Mouse (Mus musculus) macrophage (primary cell): ENCODE measurements around the gene Akr1c18. TPM values are rescaled to one million over a fixed set of nuclear protein-coding genes. Genes with fewer than 3 reads are reported as not detected.
"Not testable (repeated sequence)": the region's sequence is repeated elsewhere in the genome, so short reads cannot be mapped to it uniquely, and the experiment has no call there.

Experiments used
- H3K27ac ChIP-seq: fragments of 350-480 bp; formaldehyde crosslinking; 2 replicates; pipeline ENCODE4 v1.9.0; 2021
- H3K36me3 ChIP-seq: fragments of 350-480 bp; formaldehyde crosslinking; 2 replicates; pipeline ENCODE4 v1.9.0; 2021; ENCODE audit errors: inconsistent target
- H3K4me3 ChIP-seq: fragments of 350-480 bp; formaldehyde crosslinking; 2 replicates; pipeline ENCODE4 v1.9.0; 2021; ENCODE audit errors: inconsistent target
- H3K79me2 ChIP-seq: fragments of 350-480 bp; formaldehyde crosslinking; 2 replicates; pipeline ENCODE4 v1.9.0; 2021; ENCODE audit errors: inconsistent target
- WGBS: methylation state at CpG from one replicate; pipeline ENCODE4 v1.1.7; 2026; ENCODE audit warnings: inconsistent platforms; ENCODE audit not compliant: missing documents; 5-methylcytosine and 5-hydroxymethylcytosine counted together
- polyA plus RNA-seq: library from polyadenylated mRNA; stranded (reverse); fragments of 250-400 nt; gene quantifications from 3 replicates; pipeline ENCODE4 v1.2.4, GENCODE M21; 2018; ENCODE audit warnings: inconsistent platforms
- total RNA-seq, 78 experiments: library from RNA; depleted of rRNA; stranded (reverse); fragments of 250-400 nt; gene quantifications; 1 replicate in 9 of 78; 2 replicates in 24 of 78; 3 replicates in 43 of 78; 4 replicates in 2 of 78; pipeline ENCODE4 v1.2.4; 2018; ENCODE audit warnings: inconsistent platforms in 56 of 78

Akr1c18 gene
- 1 to 10 TPM in 1 of 26 experiments, not detected in 25; 1.1 TPM for total RNA-seq (2018; cell fraction: chromatin; rRNA removed)
- under 1 TPM in 2 of 26 experiments, not detected in 24; 0.15 to 0.19 TPM for total RNA-seq (2018; cell fraction: cytosol; rRNA removed)
- total RNA-seq (2018; cell fraction: nucleus; rRNA removed) = not detected
- polyA plus RNA-seq = not detected in 3 replicates

DNA sequence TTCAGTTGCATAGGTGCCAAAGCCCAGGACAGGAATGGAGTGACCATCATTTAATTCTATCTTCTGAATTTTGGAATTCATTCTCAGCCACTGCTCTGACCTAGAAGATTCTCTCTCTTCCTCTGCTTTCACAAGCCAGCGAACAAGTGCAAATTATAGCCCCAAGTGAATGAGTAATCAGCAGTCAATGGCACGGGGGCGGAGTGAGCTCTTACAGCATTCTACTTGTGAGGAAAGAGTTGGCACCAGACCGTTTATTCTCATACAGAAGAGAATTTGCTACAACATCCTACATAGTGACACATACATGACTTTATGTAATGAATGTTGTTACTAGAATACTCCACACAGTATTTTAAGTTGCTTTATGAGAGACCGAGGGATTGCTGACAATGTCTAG lies at the start of gene Akr1c18:
Gene Akr1c18 (minus strand): TSS at position 137 of the 400 bp plus-strand sequence.
- Histone ChIP-seq H3K79me2 (no peaks in the 10 kb centered on the region), H3K36me3 (no peaks in the 10 kb centered on the region), H3K4me3 (no peak within 1 kb of the TSS), H3K27ac (no peak within 1 kb of the TSS)
- WGBS = 58% methylated on average over 5 of the region's 5 CpGs

- Histone ChIP-seq H3K27ac (no peak overlapping the region), H3K79me2 (no peaks in the 10 kb centered on the region), H3K4me3 (no peak overlapping the region), H3K36me3 (peaks cover 5% of the 10 kb centered on the region)
- 100% methylated on average over 3 of the region's 3 CpGs for WGBS
These were observed 42.1 kb upstream of the Akr1c18 start for GRCm38 (mm10) chr13:4192511-4192910.

- 0% methylated on average over 2 of the region's 3 CpGs for WGBS
- Histone ChIP-seq H3K27ac (0 out of 2 replicates have a peak within 1 kb of the TSS, but pooled peaks have one; percentile 24), H3K4me3 (peak within 1 kb of the TSS; percentile 56), H3K79me2 (no peaks in the 10 kb centered on the region), H3K36me3 (no peaks in the 10 kb centered on the region)
These were observed 40.5 kb upstream of the Akr1c18 start, which contains the start of gene Akr1c13 for GRCm38 (mm10) chr13:4190904-4191303. Gene Akr1c13, plus strand, starts transcription at chr13:4191150.

GRCm38 (mm10) chr13:4188174-4188573 lies 37.7 kb upstream of the Akr1c18 start:
- Histone ChIP-seq H3K4me3 (no peak overlapping the region), H3K36me3 (no peaks in the 10 kb centered on the region), H3K27ac (no peak overlapping the region), H3K79me2 (no peaks in the 10 kb centered on the region)
- 80% methylated on average over 2 of the region's 2 CpGs for WGBS

DNA sequence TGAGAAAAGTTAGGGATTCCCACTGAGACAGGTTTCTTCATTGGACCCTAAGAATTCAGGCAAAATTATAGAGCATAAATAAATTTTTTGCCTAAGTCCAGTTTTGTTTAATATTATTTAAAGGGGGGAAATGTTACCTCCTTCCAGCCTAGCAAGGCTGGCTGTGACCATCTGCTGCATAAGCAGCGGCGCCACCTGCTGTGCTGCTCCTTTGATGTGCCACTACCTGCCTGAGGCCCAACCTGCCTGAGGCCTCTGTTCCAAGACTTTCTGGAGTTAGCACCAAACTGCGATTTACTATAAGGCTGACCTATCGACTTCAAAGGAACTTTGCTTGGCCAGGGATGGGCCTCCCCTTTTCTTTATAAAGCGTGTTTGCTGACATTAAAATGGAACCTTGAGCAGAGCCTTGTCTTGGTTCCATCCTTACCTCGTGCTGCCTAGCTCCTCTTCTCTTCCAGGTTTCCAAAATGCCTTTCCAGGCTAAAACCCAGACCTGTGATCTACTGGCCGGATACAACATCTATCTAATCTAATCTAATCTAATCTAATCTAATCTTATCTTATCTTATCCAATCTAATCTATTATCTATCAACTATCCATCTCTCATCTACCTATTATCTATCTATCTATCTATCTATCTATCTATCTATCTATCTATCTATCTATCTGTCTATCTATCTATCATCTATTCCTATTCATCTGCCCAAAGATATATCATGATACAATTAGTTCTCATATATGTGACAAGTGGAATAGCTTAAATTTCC lies 36.4 kb upstream of the Akr1c18 start:
- 83% methylated on average over 7 of the region's 7 CpGs for WGBS
- H3K36me3 ChIP-seq = not testable (repeated sequence)

DNA sequence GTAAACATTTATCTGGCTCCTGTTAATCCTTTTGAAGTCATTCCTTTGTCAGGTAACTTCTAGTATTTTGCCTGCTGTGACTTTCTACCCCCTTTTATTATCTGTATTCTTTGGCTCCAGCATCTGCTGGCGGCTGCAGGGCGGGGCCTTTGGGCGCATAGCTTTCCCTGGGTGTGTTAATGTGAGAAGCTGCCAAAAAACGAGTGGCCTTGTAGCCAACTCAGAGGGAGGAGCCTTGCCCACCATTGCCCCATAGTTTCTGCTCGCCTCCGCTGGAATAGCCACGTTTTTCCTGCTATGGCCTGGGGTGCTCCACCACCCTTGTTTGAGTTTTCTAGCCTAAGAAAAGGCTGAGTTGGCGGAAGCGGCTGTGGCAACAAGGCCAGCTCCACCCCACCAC lies 32.7 kb upstream of the Akr1c18 start:
- 90% methylated on average over 9 of the region's 9 CpGs for WGBS
- H3K36me3 ChIP-seq = no peaks in the 10 kb centered on the region
- no peak overlapping the region for H3K4me3 ChIP-seq
- H3K27ac ChIP-seq = no peak overlapping the region
- H3K79me2 ChIP-seq = no peaks in the 10 kb centered on the region

More for the DNA sequence above, 36.4 kb upstream of the Akr1c18 start:
- not testable (repeated sequence) for H3K27ac ChIP-seq, H3K4me3 ChIP-seq, H3K79me2 ChIP-seq

GRCm38 (mm10) chr13:4181321-4181720 lies 30.9 kb upstream of the Akr1c18 start:
- H3K79me2 ChIP-seq, H3K27ac ChIP-seq, H3K36me3 ChIP-seq, H3K4me3 ChIP-seq: not testable (repeated sequence)
- 96% methylated on average over 4 of the region's 4 CpGs for WGBS

- no peaks in the 10 kb centered on the region for H3K36me3 ChIP-seq
- H3K27ac ChIP-seq = no peak overlapping the region
- WGBS = 74% methylated on average over 2 of the region's 2 CpGs
- no peak overlapping the region for H3K4me3 ChIP-seq
- H3K79me2 ChIP-seq = no peaks in the 10 kb centered on the region
These were observed 22.5 kb upstream of the Akr1c18 start for GRCm38 (mm10) chr13:4172978-4173377.

DNA sequence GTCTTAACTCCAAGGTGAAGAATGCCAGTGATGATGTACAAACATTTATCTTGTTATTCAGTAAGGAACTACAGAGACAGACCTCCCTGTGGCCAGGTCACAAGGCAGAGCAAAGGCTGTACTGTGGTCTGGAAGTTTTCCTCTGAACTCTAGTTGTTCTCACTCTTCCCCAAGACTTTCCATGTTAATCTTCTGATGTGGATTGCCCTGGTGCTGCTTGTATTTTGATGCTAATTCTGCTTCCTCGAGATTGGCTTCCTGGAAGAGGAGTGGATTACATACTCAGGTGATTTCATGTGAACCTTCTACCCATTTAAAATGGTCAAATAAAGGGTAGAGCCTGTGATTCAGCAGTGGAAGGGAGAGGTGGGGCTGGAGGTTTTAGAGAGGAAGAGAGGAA lies 17.6 kb upstream of the Akr1c18 start:
- WGBS = 63% methylated on average over 1 of the region's 1 CpGs
- Histone ChIP-seq H3K4me3 (no peak overlapping the region), H3K36me3 (no peaks in the 10 kb centered on the region), H3K79me2 (no peaks in the 10 kb centered on the region), H3K27ac (no peak overlapping the region)

- Histone ChIP-seq H3K79me2 (no peaks in the 10 kb centered on the region), H3K27ac (no peak overlapping the region), H3K4me3 (no peak overlapping the region), H3K36me3 (no peaks in the 10 kb centered on the region)
- 55% methylated on average over 2 of the region's 2 CpGs for whole genome bisulfite sequencing
These were observed 4.8 kb upstream of the Akr1c18 start for GRCm38 (mm10) chr13:4155286-4155685.

DNA sequence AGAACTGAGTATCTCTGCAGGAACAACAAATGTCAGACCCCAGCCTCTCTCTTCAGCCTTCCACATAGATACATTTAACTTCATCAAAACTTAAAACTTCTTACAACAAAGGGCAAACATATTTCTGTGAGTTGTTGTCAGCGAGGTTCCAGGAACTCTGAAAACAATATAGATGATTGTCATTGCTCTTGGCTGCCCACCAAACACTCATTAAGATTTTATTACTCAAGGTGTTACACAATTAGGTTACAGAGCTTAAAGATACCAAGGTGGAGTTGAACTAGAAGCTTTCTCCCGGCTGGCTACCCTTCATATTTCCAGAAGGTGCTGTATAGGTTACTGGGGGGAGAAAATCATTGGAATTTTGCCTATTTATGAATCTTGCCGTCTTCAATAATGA lies 3.1 kb upstream of the Akr1c18 start:
- 59% methylated on average over 3 of the region's 3 CpGs for WGBS

DNA sequence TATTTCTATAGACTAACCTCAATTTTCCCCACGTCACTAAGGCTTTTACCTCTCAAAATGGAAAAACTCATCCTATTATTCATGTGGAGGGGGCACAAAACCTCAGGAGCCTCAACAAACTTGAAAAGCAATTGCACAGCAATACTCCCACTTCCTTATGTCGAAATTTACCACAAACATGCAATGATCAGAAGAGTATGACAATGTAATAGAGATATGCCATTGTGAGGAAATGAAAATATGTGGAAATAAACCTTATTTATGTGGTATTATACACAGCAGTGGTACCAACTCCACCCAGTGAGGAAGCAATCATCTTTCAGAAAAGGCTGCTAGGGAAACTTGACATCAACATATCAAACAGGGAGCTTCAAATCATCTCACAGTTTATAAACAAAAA lies 2.5 kb upstream of the Akr1c18 start:
- Histone ChIP-seq H3K36me3 (no peaks in the 10 kb centered on the region), H3K79me2 (no peaks in the 10 kb centered on the region)
- WGBS = 27% methylated on average over 2 of the region's 2 CpGs

More for the DNA sequence above, 3.1 kb upstream of the Akr1c18 start:
- no peak overlapping the region for H3K4me3 ChIP-seq
- H3K79me2 ChIP-seq = no peaks in the 10 kb centered on the region
- no peak overlapping the region for H3K27ac ChIP-seq
- no peaks in the 10 kb centered on the region for H3K36me3 ChIP-seq

GRCm38 (mm10) chr13:4144261-4144660 lies 6.2 kb downstream of the Akr1c18 start:
- WGBS = 79% methylated on average over 1 of the region's 1 CpGs
- Histone ChIP-seq H3K36me3 (no peaks in the 10 kb centered on the region), H3K27ac (no peak overlapping the region), H3K79me2 (no peaks in the 10 kb centered on the region), H3K4me3 (no peak overlapping the region)

More for the DNA sequence above, 2.5 kb upstream of the Akr1c18 start:
- Histone ChIP-seq H3K27ac (no peak overlapping the region), H3K4me3 (no peak overlapping the region)

DNA sequence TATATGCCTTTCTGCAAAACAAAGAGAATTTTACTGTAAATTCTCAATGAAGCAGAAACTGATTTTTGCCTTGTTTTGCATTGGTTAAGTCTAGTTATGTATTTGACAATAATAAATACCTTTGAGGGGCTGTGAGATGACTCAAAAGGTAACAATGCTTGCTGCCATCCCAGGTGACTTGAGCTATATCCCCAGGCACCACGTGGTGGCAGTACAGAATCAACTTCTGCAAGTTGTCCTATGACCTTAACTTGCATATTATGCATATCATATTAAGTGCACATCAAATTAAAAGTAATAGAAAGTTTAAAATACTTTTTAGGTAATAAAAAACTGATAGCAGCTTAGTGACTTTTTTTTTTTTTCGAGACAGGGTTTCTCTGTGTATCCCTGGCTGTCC lies 17.4 kb downstream of the Akr1c18 start:
- H3K79me2 ChIP-seq = no peaks in the 10 kb centered on the region
- WGBS = 13% methylated on average over 1 of the region's 2 CpGs
- no peak overlapping the region for H3K4me3 ChIP-seq
- H3K27ac ChIP-seq = no peak overlapping the region
- H3K36me3 ChIP-seq = no peaks in the 10 kb centered on the region

- no peak overlapping the region for H3K27ac ChIP-seq
- no peaks in the 10 kb centered on the region for H3K36me3 ChIP-seq
- no peaks in the 10 kb centered on the region for H3K79me2 ChIP-seq
- 76% methylated on average over 3 of the region's 3 CpGs for WGBS
- H3K4me3 ChIP-seq = no peak overlapping the region
These were observed 18.7 kb downstream of the Akr1c18 start for GRCm38 (mm10) chr13:4131721-4132120.
